In genomic region chr19:56443445-56443844, GRCm38 (mm10) we compare ENCODE assay signal across 19 mouse cellular contexts. TPM values are rescaled to one million over a fixed set of nuclear protein-coding genes. Genes with fewer than 3 reads are reported as not detected.
DNase-seq lines count a peak whose midpoint lies in the region; ATAC-seq and TF ChIP-seq lines count a peak whose summit lies in the region.
"Had no signal": no experiment of that assay in that cellular context is flagged by ENCODE, and none has a peak within 500 bp of the region (broad histone marks: within the 10 kb centered on the region; RNA-seq: fewer than 3 reads in every experiment).

No protein-coding gene starts in this region.

- no peaks in the 10 kb centered on the region for H3K36me3 ChIP-seq in stomach, embryonic 14.5 days (ENCODE audit: control insufficient read depth, insufficient read depth, low read length)
- H3K36me3 ChIP-seq in stomach, postnatal 0 days (ENCODE audit: control insufficient read depth, insufficient read depth, low read length), result no peaks in the 10 kb centered on the region
- H3K36me3 ChIP-seq: hindbrain, embryonic 12.5 days had no signal

- TF ChIP-seq CTCF in stomach, postnatal 0 days (IDR thresholded peaks at IDR 0.05; ENCODE audit: low read depth), result no peak

- DNase-seq in frontal cortex, postnatal 10 days (ENCODE audit: low spot score in 2 of 2), result peak; percentile 24 to 37
- DNase-seq in frontal cortex, postnatal 25 days (ENCODE audit: low spot score in 2 of 2), result no peak
- DNase-seq in lung, postnatal 25 days (ENCODE audit: low spot score), result peak; percentile 12
- no peak for DNase-seq in lung, postnatal 10 days
- no peak for DNase-seq in stomach, postnatal 0 days (ENCODE audit: low spot score)
- DNase-seq: adrenal gland, adult 2 months; adrenal gland, postnatal 25 days; cerebellum, adult 18-20 months; cerebellum, adult 9-11 months; cerebellum, postnatal 36 days; gastrocnemius, adult 2 months; gastrocnemius, postnatal 25 days; heart, postnatal 4 days had no signal

- no peaks in the 10 kb centered on the region for H3K9me3 ChIP-seq in stomach, embryonic 14.5 days (ENCODE audit: control insufficient read depth, low read depth, low read length)
- no peaks in the 10 kb centered on the region for H3K9me3 ChIP-seq in stomach, postnatal 0 days (ENCODE audit: control insufficient read depth, low read length)
- H3K9me3 ChIP-seq: embryonic facial prominence, embryonic 13.5 days; forebrain, embryonic 13.5 days; heart, embryonic 12.5 days; hindbrain, embryonic 12.5 days had no signal

- H3K27me3 ChIP-seq in stomach, embryonic 14.5 days (ENCODE audit: control insufficient read depth, insufficient read depth, low read length), result no peaks in the 10 kb centered on the region
- H3K27me3 ChIP-seq in stomach, postnatal 0 days (ENCODE audit: control insufficient read depth, insufficient read depth, low read length), result no peaks in the 10 kb centered on the region
- H3K27me3 ChIP-seq: embryonic facial prominence, embryonic 13.5 days; forebrain, embryonic 13.5 days; heart, embryonic 12.5 days; hindbrain, embryonic 12.5 days had no signal

- ATAC-seq in stomach, embryonic 14.5 days (ENCODE audit: insufficient number of reproducible peaks, insufficient read depth, low FRiP score, low read depth), result no peak
- ATAC-seq in stomach, postnatal 0 days (ENCODE audit: low FRiP score, low TSS enrichment), result no peak
- ATAC-seq: forebrain, embryonic 13.5 days; hindbrain, embryonic 16.5 days had no signal

- H3K9ac ChIP-seq in stomach, embryonic 14.5 days (replicated peaks; ENCODE audit: low read depth, low read length), result no peak overlapping the region
- no peak overlapping the region for H3K9ac ChIP-seq in stomach, postnatal 0 days (ENCODE audit: low read length)
- H3K9ac ChIP-seq: embryonic facial prominence, embryonic 13.5 days; forebrain, embryonic 13.5 days; heart, embryonic 12.5 days; hindbrain, embryonic 12.5 days had no signal

- no peak overlapping the region for H3K4me2 ChIP-seq in stomach, embryonic 14.5 days (replicated peaks; ENCODE audit: low read depth, low read length)
- H3K4me2 ChIP-seq in stomach, postnatal 0 days (replicated peaks; ENCODE audit: low read depth), result no peak overlapping the region
- H3K4me2 ChIP-seq: embryonic facial prominence, embryonic 13.5 days; forebrain, embryonic 13.5 days; heart, embryonic 12.5 days; hindbrain, embryonic 12.5 days had no signal

- H3K4me1 ChIP-seq in stomach, embryonic 14.5 days (ENCODE audit: control insufficient read depth, insufficient read depth, low read length), result peaks cover 26% of the 10 kb centered on the region; the same call in 1 of the 2 replicates
- peaks cover 2% of the 10 kb centered on the region; the same call in 1 of the 2 replicates for H3K4me1 ChIP-seq in stomach, postnatal 0 days (replicated peaks; ENCODE audit: control insufficient read depth, insufficient read depth)
- H3K4me1 ChIP-seq: forebrain, embryonic 13.5 days; hindbrain, embryonic 12.5 days had no signal

- H3K4me3 ChIP-seq in stomach, embryonic 14.5 days (ENCODE audit: low read depth, low read length), result no peak overlapping the region
- no peak overlapping the region for H3K4me3 ChIP-seq in stomach, postnatal 0 days (ENCODE audit: low read depth, low read length)
- H3K4me3 ChIP-seq: embryonic facial prominence, embryonic 13.5 days; forebrain, embryonic 13.5 days; gastrocnemius, adult 2 months; heart, embryonic 12.5 days; hindbrain, embryonic 12.5 days had no signal

- peak overlapping the region; percentile 52; the same call in 1 of the 2 replicates for H3K27ac ChIP-seq in stomach, embryonic 14.5 days (ENCODE audit: low read length)
- H3K27ac ChIP-seq in stomach, postnatal 0 days (replicated peaks), result no peak overlapping the region
- H3K27ac ChIP-seq: embryonic facial prominence, embryonic 13.5 days; forebrain, embryonic 13.5 days; gastrocnemius, adult 2 months; hindbrain, embryonic 12.5 days had no signal

- WGBS in stomach, embryonic 14.5 days, result 63% methylated on average over 14 of the region's 14 CpGs
- WGBS in stomach, postnatal 0 days, result 46% methylated on average over 14 of the region's 14 CpGs

- no peak for TF ChIP-seq EP300 in stomach, postnatal 0 days (optimal IDR thresholded peaks at IDR 0.05)

RNA-seq across cellular contexts. Expression of gene Plekhs1, which starts 18.0 kb away (rescaled TPM):
- 0.51 and 1.4 TPM in 2 replicates for polyA plus RNA-seq in stomach, embryonic 14.5 days (2014; fragmentation: Nextera tagmentation; extraction: Ambion mirVana)
- polyA plus RNA-seq in stomach, postnatal 0 days (2015; fragmentation: Nextera tagmentation; extraction: Ambion mirVana), result 3.4 and 4.7 TPM in 2 replicates
- polyA plus RNA-seq: heart, embryonic 12.5 days had no signal

RNA-seq across cellular contexts. Expression of gene Casp7, which starts 46.5 kb away (rescaled TPM):
- 29.1 and 31.3 TPM in 2 replicates for polyA plus RNA-seq in stomach, embryonic 14.5 days (2014; fragmentation: Nextera tagmentation; extraction: Ambion mirVana)
- 17.9 and 20.8 TPM in 2 replicates for polyA plus RNA-seq in stomach, postnatal 0 days (2015; fragmentation: Nextera tagmentation; extraction: Ambion mirVana)

RNA-seq across cellular contexts. Expression of gene Nrap, which starts 53.6 kb away (rescaled TPM):
- 0.26 and 0.45 TPM in 2 replicates for polyA plus RNA-seq in stomach, embryonic 14.5 days (2014; fragmentation: Nextera tagmentation; extraction: Ambion mirVana)
- 0.33 and 0.41 TPM in 2 replicates for polyA plus RNA-seq in stomach, postnatal 0 days (2015; fragmentation: Nextera tagmentation; extraction: Ambion mirVana)
- polyA plus RNA-seq: adrenal gland, adult 2 months had no signal

Comparison
In these comparisons a context has a peak if more than half of its experiments do, and no peak if none do; other contexts are left out.
1. DNase-seq: peak in frontal cortex, postnatal 10 days (2 of 2) and lung, postnatal 25 days (single experiment); none in frontal cortex, postnatal 25 days (0 of 2), lung, postnatal 10 days (single experiment) and stomach, postnatal 0 days (single experiment).